Mouse (Mus musculus): Measurements from ENCODE around the gene Sox8.

Sox8 gene

GRCm38 (mm10) chr17:25555666-25556629 lies 14.5 kb downstream of the Sox8 start:
- in situ Hi-C loops (cut with MboI, MseI), result no loop called here

GRCm38 (mm10) chr17:25555159-25555558 lies 15.3 kb downstream of the Sox8 start:
- in situ Hi-C loops (cut with MboI, MseI), result no loop called here

- in situ Hi-C loops (cut with MboI, MseI), result no loop called here
These were observed 19.2 kb downstream of the Sox8 start for GRCm38 (mm10) chr17:25551313-25551712.

GRCm38 (mm10) chr17:25550020-25550419 lies 20.5 kb downstream of the Sox8 start:
- in situ Hi-C loops (cut with MboI, MseI), result no loop called here

DNA sequence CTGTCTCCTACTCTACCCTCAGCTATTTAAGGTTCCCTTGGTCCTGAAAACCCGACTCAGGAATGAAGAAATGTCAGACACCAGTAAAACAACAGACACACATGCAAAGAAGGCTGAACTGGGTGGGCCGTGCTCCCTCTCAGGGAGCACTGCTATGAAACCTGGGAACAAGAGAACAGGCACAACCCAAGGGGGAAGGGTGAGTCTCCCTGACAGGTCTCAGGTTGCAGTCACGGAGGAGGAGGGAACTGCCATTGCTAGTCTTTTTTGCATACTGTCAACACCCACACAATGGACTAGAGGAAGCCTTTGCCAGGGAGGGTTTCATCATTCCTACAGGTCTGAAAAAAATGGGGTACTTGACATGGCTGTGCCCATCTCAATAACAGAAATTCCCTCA lies 23.5 kb downstream of the Sox8 start:
- in situ Hi-C loops (cut with MboI, MseI), result loop anchor here in 1 of 2 experiments (25.0 kb wide), 1 partner anchor 960 kb away; no protein-coding TSS in a partner anchor

- in situ Hi-C loops (cut with MboI, MseI), result loop anchor here in 1 of 2 experiments (25.0 kb wide), 1 partner anchor 954 kb away; no protein-coding TSS in a partner anchor
These were observed 28.7 kb downstream of the Sox8 start for GRCm38 (mm10) chr17:25541768-25542167.

DNA sequence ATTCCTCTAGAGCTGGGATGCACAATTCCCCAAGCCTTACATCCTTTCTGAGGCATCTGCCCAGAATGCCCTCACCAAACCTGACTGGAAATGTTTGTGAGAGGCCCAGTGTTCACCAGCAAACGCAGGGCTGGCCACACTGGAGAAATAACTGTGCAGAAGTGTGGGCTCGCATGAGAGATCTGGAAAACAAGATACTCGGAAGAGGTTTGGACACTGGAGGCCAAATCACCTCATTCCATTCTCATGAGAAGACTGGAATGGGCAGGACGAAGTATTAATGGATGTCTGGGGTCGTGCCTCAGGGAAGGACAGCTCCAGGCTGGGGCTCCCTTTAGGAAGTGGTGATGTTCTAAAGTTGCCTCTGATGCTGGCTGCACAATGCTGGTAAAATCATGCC lies 29.8 kb downstream of the Sox8 start:
- in situ Hi-C loops (cut with MboI, MseI), result loop anchor here in 1 of 2 experiments (25.0 kb wide), 1 partner anchor 953 kb away; no protein-coding TSS in a partner anchor

DNA sequence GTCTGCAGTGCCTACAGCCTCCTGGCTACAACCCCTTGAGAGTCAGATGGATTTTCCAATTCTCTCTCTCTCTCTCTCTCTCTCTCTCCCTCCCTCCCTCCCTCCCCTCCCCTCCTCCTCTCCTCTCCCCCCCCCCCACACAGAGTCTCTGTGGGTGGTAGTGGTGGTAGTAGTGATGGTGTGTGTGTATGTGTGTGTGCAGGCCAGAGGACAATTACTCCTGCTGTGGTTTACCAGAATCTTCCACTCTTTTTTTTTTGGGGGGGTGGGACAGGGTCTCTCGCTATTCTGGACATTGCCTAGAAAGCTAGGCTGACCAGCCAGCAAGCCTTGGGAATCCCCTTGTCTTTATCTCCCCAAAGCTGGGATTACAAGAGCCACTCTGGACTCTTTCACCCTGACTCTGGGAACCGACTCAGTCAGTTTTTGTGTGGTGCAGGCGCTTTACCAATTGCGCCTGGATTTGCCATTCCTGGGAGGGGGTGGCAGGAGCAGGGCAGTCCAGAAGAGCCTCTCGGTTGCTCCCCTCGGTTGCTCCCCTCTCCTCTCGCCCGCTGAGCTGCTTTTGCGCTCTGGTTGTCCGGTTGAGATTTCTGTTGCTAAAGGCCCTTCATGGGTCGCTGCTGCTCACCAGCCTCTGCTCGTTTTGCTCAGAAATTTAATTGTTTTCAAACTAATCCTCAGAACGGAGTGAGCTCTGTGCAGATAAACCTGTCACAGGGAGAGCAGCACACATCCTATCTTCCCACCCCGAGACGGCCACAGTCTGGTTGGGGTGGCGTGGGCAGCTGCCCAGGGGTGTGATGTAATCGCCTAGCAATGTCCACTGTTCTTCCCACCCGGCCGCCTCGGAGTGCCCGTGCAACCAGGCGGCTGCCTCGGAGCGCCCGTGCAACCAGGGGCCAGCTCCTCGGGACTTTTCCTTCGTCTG lies 31.3 kb downstream of the Sox8 start:
- in situ Hi-C loops (cut with MboI, MseI), result loop anchor here in 1 of 2 experiments (25.0 kb wide), 1 partner anchor 952 kb away; no protein-coding TSS in a partner anchor

DNA sequence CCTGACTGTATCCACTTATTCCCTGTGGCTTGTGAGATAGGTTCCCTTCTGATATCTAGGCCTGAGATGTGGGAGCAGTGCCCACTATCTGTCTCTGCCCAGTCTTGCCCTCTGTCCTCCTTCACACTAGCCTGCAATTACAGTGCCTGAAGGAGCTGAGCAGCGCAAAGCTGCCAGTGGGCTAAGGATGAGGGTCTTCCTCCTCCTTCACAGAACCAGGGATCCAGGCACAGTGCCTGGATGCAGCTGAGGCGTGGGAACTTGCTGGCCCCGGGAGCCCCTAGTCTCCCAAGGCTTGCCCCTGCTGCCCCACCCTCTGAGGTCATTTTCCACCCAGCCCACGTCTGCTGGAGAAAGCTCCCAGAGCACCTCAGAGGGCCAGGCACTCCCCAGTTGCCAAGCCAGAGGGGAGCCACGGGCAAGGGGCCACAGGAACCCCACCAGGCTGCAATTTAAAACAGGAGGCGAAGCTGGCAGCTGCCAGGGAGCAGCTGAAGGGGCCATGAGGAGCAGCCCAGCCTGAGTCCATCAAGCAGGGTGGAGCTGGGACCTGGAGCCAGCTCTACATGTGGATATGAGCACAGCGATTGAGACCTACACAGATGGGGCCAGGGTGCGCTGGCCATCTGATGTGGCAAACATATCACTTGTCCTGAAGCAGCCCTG lies 40.0 kb downstream of the Sox8 start:
- in situ Hi-C loops (cut with MboI, MseI), result loop anchor here in 1 of 2 experiments (25.0 kb wide), 1 partner anchor 943 kb away; no protein-coding TSS in a partner anchor

GRCm38 (mm10) chr17:25522080-25522479 lies 48.4 kb downstream of the Sox8 start:
- in situ Hi-C loops (cut with MboI, MseI), result loop anchor here in 1 of 2 experiments (25.0 kb wide), 1 partner anchor 1640 kb away; the partner anchor contains the start of gene Ip6k3

- in situ Hi-C loops (cut with MboI, MseI), result loop anchor here in 1 of 2 experiments (25.0 kb wide), 1 partner anchor 1642 kb away; the partner anchor contains the start of gene Ip6k3
These were observed 50.0 kb downstream of the Sox8 start for GRCm38 (mm10) chr17:25520492-25520891.

DNA sequence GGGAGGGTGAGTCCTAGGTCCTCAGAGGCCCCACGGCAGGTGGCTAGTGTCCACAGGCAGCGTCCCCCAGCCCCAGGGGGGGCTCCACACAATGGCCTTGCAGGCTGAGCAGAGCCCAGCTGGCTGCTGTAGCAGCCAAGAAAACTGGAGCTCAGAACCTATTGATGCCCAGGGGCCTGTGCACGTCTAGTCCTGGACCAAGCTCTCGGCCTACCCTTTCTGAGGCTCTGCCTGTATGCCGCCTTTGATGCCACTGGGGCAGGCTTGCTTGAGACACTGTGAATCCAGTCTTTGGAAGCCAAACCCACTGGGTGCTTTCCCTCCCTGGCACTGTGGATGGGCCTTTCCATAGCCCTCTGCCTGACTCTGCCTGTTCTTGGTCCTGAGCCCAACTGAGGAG lies 51.0 kb downstream of the Sox8 start:
- in situ Hi-C loops (cut with MboI, MseI), result loop anchor here in 1 of 2 experiments (25.0 kb wide), 1 partner anchor 1643 kb away; the partner anchor contains the start of gene Ip6k3

DNA sequence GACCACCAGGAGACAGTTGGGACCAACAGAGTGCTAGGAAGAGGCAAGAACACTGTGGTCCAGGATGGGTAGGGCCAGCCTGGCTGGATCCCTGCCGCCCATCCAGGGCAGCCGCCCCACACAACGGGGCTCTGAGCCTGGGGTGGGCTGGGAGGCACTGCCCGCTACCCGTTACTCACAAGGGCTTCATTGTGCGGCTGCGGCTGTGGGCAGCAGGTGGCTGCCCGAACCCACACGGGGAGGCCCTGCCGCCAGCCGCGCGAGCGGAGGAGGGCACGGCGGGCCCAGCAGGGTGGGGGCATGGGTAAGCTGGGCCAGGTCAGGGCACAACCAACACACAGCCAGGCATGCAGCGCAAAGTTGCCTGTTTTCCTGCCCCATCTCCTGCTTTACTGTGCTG lies 52.3 kb downstream of the Sox8 start:
- in situ Hi-C loops (cut with MboI, MseI), result loop anchor here in 1 of 2 experiments (25.0 kb wide), 1 partner anchor 1644 kb away; the partner anchor contains the start of gene Ip6k3

DNA sequence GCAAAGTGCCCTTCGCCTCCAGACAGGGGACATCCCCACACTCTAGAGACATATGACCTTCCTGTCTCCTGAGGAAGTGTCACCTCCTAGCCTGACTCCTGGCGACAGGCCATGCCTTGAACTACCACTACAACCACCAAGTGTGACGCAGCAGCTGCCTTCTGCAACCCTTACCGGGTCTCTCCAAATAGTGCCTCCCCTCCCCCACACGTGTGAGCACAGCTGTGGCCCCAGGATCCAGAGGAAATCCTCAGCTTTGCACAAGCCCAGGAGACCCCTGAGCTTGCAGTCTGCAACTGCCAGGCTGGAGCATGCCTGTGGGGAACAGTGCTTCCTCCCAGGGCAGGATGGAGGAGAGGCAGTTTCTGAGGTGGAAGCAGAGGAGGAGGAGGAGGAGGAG lies 54.2 kb downstream of the Sox8 start:
- in situ Hi-C loops (cut with MboI, MseI), result loop anchor here in 1 of 2 experiments (25.0 kb wide), 1 partner anchor 1646 kb away; the partner anchor contains the start of gene Ip6k3
